Mouse (Mus musculus): Measurements from ENCODE around the gene Grap.

Grap gene

GRCm38 (mm10) chr11:61720636-61721035 lies 67.6 kb downstream of the Grap start, which contains the start of gene Slc5a10:
Gene Slc5a10 (minus strand): TSS chr11:61720826.
- DNase-seq (ENCODE audit: low spot score in 2 of 2), result no peak

GRCm38 (mm10) chr11:61722077-61722476 lies 69.0 kb downstream of the Grap start:
- no peak for DNase-seq (ENCODE audit: low spot score in 2 of 2)

All from spleen, postnatal 4 days (tissue).